Mouse (Mus musculus) kidney, postnatal 4 days (tissue): ENCODE results near the gene Tmem178.

Source experiments
- DNase-seq, 2 experiments: peaks; one replicate each; pipeline ENCODE4 v3.0.0; 2021; ENCODE audit warnings: mixed read lengths in 2 of 2

Gene Tmem178

DNA sequence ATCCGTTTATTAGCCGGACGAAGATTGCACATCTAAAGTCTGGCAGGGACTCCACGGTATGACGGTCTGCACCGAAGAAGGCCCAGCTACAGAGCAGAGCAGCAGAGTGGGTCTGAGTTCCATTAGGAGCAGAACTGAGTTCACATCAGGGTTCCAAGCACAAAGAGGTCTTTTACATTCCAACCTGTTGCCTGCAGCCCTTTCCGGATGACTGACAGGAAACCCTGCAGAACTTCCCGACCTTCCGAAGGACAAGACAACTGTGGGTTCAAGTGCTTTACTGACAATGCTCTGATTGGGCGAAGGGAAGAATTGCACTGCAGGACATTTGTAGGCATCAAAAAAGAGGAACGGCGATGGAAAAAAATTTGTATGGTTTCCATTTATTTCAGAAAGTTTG lies 56.6 kb downstream of the Tmem178 start:
- DNase-seq: no peak

DNA sequence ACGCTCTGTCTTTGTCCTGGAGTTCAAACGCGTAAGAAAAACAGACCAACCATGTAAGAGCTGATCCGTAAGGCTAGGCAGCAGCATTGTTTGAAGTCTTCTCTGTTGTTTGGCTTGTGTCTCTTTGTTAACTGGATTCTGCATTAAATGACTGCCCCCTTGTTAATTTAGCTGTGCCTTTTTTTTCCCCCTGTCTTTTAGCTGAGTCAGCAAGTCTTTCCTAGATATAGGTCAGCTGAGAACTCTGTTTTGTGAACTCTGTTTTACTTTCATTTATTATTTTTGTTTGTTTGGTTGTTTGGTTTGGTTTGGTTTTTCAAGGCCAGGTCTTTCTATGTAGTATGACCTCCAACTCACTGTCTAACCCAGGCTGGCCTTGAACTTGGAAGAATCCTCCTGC lies 57.2 kb downstream of the Tmem178 start:
- DNase-seq: no peak

DNA sequence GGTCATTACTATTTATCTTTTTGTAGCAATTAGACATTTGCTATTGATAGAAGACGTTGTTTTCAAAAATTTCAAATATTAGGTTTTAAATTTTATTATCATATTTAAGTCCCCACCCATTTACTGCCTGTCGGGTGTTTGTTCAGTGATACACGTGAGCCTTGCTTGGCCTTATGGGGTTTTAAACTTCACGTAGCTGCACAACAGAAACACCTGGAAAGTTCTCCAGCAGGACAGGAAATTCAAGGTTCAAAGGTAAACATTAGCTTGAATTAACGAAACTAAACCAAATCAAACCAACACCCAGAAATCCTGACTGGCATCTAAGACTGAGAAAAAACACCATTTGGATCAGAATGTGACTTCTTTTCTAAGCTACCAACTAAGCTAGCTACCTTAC lies 57.7 kb downstream of the Tmem178 start:
- DNase-seq: no peak

DNA sequence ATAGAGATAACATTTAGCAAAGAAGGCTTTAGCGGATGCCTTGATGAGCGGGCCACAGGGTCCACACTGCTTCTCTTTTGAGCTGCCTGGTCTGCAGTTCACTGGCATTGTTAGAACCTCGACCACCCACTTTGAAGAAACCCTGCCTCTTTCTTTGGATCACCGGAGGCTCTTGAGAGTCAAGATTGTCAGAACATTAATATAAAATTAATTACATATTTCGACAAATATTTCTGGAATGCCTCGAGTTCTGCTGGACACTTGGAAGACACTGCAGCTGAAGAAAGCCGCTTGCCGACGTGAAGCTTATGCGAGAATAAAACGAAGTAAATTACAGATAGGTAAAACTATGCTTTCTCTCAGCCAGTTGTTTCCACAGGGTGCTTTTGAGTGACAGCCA lies 60.0 kb downstream of the Tmem178 start:
- DNase-seq: no peak

DNA sequence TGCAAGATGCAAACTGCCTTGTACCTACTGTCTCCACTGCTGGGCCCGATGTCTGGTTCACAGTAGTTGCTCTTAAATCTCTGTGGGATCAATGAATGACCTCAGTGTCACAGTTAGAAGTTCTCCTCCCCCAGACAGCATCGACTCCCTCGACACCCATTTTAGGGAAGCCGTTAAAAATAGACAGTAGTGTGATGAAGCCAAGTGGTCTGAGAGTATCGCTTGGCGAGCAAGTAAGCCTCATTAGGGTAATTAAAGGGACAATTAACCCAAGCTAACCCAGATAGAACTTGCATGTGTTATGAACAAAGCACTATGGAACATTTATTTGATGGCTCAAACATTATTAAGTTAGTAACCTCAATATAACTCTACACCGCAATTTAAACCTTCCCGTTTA lies 60.9 kb downstream of the Tmem178 start:
- DNase-seq: no peak

DNA sequence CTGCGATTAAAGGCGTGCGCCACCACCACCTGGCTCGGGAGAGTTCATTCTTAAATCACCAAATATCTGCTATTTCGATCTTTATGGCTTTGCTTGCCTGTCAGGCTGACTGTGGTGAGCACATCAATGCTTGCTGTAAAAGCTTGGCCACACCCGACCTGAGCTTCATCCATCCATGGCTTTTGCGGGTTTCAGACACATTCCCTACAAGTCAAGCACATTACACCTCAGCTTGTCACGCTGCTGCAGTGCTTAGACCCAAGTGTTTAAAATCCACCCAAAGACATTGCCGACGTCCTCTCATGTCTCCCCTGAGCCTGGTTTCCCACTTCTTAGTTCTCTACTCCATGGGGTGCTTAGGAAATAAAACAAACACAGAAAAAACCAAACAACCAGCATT lies 64.7 kb downstream of the Tmem178 start:
- DNase-seq: no peak

DNA sequence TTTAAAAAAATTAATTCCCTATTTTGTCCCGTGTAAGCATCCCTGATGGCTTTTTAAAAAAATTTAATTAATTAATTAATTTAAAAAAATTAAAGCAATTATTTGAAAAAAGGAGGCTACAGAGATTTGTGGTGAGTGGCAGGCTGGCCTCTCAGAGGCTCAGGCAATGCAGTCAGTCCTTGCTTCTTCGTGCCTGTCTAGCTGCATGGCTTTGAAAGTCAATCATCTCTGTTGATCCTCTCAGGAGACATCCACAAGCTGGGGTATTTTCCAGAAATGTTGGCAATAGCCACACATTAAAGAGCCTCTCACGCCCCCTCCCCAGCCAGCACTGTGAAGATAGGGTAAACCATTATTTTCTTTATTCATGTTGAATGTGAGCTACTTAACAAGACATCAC lies 65.8 kb downstream of the Tmem178 start:
- no peak for DNase-seq

DNA sequence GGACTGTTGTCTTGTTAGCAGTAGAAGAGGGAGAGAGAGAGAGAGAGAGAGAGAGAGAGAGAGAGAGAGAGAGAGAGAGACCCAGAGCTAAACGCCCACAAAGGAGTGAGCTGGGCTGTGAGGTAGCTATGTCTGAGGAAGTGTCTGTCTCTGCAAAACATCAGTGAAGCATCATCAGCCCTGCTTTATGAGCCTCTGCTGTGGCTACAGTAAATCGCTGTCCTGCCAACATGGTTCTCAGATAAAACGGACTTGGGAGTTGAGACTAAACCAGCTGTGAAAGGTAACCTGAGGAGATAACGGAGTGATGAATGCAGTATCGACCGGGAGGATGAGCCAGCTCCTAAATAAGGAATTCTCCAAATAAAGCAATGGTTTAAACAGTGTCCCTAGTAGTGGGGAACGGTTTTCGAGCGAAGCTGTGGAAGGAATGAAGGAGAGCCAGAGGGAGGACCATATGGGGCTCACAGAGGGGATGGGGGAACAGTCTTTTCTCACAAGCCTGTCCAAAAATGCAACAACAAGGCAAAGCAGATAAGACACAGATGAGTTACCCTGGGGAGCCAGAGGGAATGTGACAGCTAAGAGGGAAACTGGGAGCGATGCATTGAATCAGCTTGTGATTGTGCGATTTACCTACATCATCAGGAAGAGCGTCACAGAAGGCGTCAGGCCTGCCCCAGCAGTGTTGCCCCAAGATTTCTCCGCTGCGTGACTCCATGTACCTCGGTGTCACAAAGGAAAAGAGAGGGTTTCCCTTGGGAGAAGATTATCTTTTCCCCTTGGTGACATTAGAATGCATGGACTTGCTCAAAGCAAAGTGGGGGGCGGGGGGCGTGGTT lies 66.6 kb downstream of the Tmem178 start:
- DNase-seq: no peak

DNA sequence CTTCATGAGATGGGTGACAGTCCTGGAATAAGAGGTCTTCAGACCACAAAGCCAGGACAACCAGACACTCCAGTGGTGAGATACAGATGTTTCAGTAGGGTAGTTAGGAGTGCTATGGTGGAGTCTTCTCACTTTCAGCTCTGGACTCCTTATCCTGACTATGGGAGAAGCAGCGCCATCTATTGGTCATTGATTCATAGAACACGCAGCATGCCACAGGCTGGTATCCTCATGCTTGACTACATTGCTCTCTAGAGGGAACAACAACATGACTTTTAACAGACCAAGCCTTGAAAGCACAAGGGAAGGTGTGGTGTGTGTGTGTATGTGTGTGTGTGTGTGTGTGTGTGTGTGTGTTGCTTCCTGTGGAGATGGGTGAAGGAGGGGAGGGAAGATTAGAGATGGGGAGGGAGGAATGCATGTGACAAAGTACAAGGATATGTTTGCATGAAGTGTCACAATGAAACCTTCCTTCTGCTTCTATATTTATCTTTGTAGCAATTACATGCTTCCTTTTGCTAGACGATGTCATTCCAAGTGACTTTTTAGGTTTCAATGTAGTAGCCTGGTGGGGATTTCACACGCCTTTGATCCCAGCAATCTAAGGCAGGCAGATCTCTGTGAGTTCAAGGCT lies 71.5 kb downstream of the Tmem178 start:
- DNase-seq: peak; percentile 55 to 71

DNA sequence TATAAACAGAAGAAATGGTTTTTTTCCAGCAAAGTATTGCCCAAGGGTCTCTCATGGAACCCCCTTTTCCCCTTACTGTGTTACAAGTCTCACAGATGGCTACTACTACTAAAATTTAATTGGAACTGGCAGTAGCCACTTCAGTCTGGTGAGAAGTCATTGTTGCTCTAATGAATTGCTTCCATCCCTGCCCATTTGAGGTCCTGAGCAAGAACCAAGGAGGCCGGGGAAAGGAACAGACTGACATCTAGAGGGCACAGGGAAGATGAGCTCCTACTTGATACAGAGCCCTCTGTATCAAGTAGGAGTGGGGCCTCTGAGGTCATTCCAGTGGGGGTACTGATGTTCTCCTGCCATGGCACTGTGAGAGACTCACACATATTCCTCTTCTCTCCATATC lies 72.7 kb downstream of the Tmem178 start:
- DNase-seq: no peak

DNA sequence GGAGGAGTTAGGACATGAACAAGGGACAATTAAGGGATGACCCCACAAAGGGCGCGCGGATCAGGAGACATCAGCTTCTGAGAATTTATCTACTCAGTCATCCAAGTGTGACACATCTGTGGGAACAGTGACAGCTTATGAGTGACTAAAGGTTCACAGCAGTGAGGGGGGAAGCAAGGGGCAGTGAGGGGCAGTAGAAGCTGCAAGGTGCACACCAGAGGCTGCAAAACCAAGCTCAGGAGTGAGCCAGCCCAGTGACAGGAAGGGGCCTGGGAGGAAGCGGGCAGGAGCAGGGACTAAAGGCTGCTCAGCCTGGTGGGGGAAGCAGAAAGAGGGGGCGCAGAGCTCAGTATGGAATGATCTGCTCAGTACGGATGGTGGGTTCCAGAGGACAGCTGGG lies 82.9 kb downstream of the Tmem178 start:
- no peak for DNase-seq

DNA sequence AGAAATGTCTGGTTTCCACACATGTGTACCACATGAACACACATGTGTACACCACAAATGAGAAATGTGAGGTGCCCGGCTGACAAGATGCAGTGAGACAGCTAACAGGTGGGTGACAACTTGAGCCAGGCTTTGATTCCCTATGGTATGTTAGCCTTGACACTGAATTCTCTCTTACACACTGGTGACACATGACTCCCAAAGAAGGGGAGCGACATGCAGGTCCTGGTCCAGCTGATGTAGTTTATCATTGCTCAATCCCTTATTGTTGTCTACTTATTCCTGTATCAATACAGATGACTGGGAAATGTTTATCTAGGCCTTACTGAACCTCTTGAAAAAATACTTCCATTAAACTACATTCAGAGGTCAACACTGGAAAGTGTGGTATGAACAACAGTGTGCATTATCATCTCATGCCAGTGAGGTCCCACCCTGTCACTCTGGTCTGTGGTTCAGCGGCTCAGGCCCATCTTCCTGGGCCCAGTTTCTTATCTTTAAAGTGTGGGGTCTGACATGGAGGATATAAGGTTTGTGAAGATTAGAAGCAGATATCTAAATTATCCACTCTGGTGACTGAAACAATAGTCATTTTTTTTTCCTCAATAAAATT lies 87.5 kb downstream of the Tmem178 start:
- no peak for DNase-seq

DNA sequence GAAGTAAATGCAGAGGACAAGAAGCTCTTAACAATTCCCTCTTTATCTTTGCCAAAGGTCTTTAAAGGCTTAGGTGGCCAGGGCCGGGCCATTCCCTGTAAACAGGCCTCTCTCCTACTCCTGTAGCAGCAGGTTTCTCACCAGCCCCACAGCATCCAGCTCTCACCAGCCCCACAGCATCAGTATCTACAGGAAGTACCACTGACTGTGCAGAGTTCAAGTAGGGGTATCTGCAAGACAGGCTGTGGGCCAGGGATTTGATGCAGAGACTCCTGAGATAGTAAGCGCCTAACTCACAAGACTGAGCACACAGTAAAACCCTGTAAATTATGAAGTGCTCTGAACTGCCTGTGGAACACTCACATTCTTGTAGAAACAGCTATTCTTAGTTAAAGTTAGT lies 88.5 kb downstream of the Tmem178 start:
- no peak for DNase-seq

DNA sequence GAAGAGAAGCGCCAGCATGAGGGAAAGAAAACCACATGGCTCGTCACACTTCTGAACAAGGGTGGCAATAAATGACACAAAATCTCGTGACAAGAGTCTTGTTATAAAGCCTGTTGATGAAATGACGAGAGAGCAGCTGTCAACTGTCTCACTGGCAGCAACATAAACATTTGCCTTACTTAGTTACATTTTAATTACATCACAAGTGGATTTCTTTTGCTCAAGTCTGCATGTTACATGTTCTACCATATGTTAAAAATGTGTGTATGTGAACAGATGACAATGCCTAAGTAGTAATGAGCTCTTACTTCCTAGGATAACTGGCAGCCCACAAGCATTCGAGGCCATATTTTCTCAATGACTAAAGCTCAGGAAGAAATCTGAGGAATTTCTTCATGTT lies 90.9 kb downstream of the Tmem178 start:
- DNase-seq: no peak

DNA sequence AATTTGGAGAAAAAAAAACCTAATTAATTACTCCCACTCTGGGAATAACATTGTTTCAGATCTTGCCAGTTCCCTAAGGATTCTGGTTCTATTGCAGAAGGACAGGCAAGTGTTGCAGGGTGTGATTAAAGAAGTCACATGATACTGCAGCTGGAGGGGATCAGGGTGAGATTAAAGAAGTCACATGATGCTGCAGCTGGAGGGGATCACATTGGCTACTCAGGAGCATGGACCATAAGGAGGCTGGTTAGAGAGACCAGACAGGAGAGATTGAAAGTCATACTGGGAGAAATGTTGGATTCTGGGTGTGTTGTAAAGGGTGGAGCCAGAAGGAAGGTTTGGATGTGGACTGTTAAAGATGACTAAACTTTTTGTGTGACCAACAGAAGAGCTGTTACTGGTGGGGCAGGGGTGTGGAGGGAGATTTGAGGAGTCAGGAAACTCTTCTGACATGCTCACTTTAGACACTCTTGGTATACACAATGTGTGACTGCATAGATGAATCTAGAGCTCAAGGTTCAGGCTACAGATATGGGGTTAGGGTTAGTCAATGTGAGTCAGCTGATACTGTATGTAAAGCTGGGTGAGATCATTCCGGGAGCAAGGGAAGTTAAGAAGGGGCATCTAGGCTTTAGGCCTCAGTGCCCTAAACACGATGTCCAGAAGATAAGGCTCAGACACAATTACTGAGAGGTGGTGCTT lies 94.4 kb downstream of the Tmem178 start:
- DNase-seq: no peak

DNA sequence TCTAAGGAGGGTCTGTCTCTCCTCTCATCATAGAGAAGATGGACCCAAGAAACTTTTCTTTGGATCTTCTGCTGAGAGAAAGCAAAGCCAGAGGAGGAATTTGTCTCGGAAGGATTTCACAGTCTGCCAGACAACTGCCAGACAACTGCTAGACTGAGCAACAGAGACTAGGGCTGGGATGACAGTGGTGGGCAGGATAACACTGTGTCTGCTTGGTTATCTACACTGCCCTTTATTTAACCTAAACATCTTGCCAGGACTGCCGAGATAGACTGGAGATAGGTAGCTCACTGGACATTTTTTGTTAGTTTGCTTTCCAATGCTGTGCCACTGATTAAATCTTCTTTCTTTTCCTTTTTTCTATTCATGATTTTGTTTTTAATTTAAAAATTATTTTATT lies 97.2 kb downstream of the Tmem178 start:
- no peak for DNase-seq

DNA sequence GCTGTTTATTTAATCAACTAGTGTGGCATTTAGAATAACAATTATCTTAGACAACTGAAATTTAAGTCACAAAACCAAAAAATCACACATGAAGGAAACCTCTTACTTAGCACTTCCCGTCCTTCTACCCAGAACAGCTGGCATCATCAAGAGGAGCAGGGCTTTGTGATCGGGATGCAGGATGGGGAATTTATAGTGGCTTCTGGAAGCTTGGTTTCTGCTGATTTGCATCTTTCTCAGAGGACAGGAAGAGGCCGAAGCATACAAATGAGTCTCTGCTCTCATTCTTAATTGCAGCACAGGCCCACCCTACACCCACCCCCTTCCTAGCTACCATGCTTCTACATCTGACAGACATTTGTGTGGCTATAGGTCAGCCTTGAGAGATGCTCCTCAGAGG lies 99.9 kb downstream of the Tmem178 start:
- DNase-seq: no peak

DNA sequence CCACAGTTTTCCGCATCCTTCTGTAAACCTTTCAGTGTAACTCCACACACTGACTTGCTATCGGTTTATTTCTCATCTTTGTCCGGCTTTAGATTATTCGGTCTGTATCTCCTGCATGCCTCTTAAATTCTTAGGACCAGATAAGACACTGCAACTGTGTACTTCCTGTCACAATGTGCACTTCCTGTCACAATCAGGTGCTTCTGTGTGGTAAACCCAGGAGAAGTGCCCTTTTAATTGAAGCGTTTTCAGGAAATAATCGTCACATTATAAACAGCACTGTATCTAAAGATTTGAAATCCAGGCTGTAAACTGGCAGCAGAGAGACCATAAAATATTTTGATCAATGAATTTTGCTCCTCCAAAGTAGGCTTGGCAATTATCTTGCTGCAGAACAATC lies 100.7 kb downstream of the Tmem178 start:
- no peak for DNase-seq

DNA sequence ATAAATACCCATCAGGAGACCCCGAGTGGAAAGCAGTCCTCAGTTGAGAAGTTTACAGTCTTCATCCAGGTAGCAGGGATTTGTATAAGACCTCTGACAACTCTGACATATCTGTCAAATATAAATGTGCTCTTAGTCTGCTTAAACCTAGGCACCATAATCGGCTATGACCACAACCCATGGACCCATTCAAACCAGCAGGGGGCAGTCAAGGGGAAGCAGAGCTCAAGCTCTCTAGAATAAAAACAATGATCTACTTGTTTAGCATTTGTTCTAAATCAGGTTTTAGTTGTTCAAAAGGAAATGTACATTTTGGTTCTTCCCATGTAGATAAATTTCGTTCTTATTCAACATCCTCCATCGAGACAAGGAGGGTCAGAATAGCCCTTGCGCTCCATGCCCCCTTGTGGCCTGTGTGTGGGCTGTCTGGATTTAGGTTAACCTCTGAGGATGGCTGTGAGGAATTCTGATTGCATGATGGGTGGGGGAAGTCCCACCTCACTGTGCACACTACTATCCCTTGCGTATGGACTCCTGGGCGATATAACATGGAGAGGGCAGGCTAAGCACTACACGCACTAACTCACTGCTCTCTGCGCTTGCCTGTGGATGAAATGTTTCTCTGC lies 101.2 kb downstream of the Tmem178 start:
- DNase-seq: peak; percentile 56 to 58

DNA sequence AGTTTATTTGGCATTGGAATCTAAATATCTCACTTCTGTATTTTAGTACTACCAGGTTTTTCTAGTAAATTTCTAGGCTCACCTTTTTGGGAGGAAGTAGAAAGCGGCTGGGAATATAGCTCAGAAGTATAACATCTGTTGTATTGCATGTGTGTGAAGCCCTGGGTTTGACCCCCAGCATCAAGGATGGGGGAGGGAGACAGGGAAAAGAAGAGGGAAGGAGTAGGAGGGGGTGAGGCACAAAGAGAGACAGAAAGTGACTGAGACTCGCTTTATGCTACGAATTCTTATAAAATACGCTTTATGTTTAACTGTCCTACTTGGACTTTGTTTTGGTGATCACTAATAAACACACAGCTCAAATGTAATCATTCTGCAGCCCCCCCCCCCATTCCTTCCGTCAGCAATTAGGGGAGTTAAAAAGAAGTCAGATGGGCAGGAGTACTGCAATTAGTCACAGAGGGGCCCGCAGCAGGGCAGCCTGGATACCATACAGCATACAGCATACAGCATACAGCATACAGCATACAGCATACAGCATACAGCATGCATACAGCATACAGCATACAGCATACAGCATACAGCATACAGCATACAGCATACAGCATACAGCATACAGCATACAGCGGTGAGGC lies 103.6 kb downstream of the Tmem178 start:
- DNase-seq: no peak
